Mouse (Mus musculus) neutrophil, adult 65 days (primary cell): ENCODE measurements around the gene Gm21882. TPM values are rescaled to one million over a fixed set of nuclear protein-coding genes. Genes with fewer than 3 reads are reported as not detected.

ENCODE experiments used
- total RNA-seq: library from RNA; stranded (reverse); gene quantifications from 2 replicates; pipeline ENCODE4 v1.2.4, GENCODE M21; 2023

The Gm21882 gene
- not detected in 2 replicates for total RNA-seq

DNA sequence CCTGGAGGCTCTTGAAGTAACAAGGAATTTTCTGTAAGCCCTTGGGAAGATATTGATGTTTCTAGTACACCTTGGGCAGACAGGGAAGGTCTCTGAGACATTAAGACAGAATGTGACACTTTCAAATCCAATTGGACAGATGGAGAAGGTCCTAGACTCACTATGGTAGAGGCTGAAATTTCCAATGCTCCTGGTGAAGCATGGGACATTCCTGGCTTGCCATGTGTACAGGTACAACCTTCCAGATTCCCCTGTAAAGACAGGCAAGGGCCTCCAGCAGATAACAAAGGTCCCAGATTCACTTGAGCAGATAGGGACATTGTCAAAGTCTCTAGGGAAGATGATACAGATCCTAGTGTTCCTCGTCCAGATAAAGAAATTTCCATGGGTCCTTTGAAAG lies at the start of gene Gm21882:
Gene Gm21882, minus strand, starts transcription at position 101 of the 400 bp plus-strand sequence.

Other genes with a start within 250 kb of the Gm21882 start
- not detected in 2 replicates for gene Gm21865, start 64.6 kb downstream of the Gm21882 start, total RNA-seq